Mouse (Mus musculus): ENCODE data around the gene Dexi. TPM values are rescaled to one million over a fixed set of nuclear protein-coding genes. Genes with fewer than 3 reads are reported as not detected.

Dexi gene
- total RNA-seq, 1 experiment from 2014 or later = 3.7 TPM

DNA sequence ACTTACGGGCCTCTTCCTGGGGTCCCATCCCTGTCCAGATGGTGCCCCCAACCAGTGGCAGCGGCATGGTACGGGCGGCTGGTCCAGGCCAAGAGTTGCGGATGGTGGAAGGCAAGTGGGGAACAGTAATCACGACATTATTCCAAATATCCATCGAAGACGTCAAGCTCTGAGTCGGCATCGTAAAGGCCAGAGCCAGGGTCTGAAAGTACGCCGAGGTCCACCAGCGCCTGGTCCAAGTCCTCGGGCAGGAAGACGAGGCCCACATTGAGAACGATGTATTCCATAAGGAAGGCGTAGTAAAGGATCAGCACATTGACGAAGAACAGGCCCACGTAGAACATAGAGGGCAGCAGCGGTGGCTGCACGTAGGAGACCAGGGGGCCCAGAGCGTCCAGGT, 588 bp downstream of the Dexi start:
- no peak for ATAC-seq (replicated peaks; ENCODE audit: low read depth, poor library complexity, severe bottlenecking)

GRCm38 (mm10) chr16:10541598-10541930, 1.3 kb downstream of the Dexi start:
- ATAC-seq (replicated peaks; ENCODE audit: low read depth, poor library complexity, severe bottlenecking) = no peak

GRCm38 (mm10) chr16:10540763-10541597, 1.9 kb downstream of the Dexi start:
- no peak for ATAC-seq (replicated peaks; ENCODE audit: low read depth, poor library complexity, severe bottlenecking)

GRCm38 (mm10) chr16:10536961-10537360, 5.9 kb downstream of the Dexi start:
- no peak for ATAC-seq (replicated peaks; ENCODE audit: low read depth, poor library complexity, severe bottlenecking)

DNA sequence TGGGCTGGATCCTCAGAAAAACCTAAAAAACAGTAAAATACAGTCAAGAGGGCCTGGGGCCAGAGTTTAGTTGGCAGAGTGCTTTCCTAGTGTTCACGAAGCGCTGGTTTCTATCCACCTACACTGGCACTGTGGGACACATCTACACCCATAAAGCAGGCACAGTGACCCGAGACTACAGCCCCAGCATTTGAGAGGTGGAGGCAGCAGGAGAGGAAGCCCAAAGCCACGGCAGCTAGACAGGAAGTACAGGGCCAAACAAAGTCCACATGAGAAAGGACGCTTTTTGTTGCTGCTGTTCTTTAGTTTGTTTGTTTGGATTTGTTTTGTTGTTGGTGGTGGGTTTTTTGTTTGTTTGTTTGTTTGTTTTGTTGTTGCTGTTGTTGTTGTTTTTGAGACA, 6.5 kb downstream of the Dexi start:
- ATAC-seq (replicated peaks; ENCODE audit: low read depth, poor library complexity, severe bottlenecking) = no peak

- no peak for ATAC-seq (replicated peaks; ENCODE audit: low read depth, poor library complexity, severe bottlenecking)
These were observed 8.3 kb downstream of the Dexi start for GRCm38 (mm10) chr16:10534567-10534966.

DNA sequence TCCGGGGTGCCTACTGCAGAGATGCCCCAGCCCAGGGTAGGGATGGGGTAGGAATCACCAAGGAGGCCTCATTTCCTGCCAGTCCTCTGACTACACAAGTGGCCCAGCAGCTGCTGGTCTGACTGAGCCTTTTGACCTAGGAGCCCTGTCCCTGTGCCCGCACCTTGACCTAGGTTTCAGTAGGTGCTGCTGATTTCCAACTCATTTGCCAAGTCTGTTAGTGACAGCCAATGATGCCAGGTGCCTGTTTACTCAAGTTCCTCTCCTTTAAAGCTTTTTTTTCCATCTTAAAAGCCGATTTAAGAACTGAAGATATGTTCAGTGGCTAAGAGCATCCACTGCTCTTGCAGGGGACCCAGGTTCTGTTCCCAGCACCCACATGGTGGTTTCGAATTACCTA, 9.1 kb downstream of the Dexi start:
- ATAC-seq (replicated peaks; ENCODE audit: low read depth, poor library complexity, severe bottlenecking) = no peak

DNA sequence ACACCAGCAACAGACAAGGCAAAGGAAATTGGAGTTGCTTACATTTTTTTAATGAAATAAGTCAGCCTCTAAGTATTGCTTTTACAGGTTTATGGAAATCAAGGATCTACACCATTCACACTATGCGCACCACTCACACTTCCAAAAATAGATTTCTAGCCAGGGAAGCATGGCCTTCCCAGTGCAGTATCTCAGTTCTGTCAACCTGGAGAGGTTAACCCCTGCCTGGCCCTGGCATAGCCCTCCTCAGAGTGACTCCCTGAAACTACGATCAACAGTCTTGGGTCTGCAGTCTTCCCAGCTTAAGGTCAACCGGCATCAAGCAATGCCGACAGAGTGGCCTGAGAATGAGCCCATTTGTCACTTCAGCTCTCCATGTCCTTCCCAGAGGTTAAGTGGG, 12.7 kb downstream of the Dexi start:
- no peak for ATAC-seq (replicated peaks; ENCODE audit: low read depth, poor library complexity, severe bottlenecking)

GRCm38 (mm10) chr16:10528382-10528781, 14.5 kb downstream of the Dexi start:
- ATAC-seq (replicated peaks; ENCODE audit: low read depth, poor library complexity, severe bottlenecking) = no peak

DNA sequence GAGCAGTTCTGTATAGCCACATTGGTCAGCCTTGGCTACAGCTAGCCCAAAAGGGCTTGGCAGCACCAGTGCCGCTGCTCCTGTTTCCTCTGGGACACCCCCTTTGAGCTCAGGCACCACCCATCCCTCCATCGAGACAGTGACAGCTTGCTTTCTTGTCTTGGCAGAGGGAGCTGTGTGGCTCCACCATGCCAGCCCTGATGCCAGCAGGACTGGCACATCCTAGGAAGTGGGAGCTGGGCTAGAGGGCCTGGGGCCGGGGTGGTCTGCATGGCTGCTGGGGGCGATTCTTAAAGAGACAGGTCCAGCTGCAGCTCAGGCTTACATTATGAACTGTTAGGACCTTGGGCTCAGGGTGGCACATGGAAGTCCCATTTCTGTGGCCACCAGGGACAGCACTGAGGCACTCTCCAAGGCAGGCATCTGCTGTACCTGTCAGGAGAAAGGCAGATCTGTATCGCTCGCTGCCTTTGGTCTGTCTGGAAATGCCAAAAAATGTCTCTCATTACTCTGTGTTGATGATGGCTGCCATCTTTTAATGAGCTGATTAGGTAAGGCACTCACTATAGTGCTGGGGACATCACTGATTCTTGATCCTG, 15.7 kb downstream of the Dexi start:
- no peak for ATAC-seq (replicated peaks; ENCODE audit: low read depth, poor library complexity, severe bottlenecking)

GRCm38 (mm10) chr16:10525610-10525980, 17.3 kb downstream of the Dexi start:
- no peak for ATAC-seq (replicated peaks; ENCODE audit: low read depth, poor library complexity, severe bottlenecking)

DNA sequence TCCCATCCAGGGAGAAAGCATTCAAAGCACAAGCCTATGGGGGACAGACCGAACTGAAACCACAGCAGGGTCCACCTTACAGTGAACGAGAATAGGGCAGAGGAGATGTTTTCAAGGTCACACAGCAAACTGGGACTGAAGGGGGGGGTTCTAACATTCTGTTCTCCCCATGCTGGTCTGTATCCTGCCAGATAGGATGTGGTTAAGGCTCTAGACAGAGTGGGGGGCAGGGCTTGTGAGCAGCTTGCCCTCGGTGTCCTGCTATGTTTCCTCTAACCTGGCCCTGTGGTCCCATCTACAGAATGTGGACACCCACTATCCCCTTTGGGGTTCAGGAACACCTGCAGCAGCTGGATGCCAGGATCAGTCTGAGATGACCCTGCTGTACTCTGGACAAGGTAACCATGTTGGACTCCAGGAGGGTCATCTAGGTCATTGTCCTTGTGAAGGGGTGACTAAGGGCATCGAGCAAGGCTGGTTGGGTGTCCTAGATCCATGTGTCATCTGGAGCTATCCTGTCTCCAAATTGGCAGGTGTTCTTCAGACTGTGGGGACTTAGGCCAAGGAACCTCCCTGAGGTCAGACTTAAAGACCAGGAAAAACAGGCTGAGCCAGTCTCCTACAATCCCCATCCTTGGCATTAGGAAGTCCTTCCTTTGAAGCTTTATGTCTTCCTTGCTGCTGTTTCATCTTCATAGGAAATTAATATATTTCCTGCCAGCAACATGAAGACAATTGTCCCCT, 17.8 kb downstream of the Dexi start:
- peak; percentile 68 for ATAC-seq (replicated peaks; ENCODE audit: low read depth, poor library complexity, severe bottlenecking)

GRCm38 (mm10) chr16:10523650-10524049, 19.2 kb downstream of the Dexi start:
- no peak for ATAC-seq (replicated peaks; ENCODE audit: low read depth, poor library complexity, severe bottlenecking)

DNA sequence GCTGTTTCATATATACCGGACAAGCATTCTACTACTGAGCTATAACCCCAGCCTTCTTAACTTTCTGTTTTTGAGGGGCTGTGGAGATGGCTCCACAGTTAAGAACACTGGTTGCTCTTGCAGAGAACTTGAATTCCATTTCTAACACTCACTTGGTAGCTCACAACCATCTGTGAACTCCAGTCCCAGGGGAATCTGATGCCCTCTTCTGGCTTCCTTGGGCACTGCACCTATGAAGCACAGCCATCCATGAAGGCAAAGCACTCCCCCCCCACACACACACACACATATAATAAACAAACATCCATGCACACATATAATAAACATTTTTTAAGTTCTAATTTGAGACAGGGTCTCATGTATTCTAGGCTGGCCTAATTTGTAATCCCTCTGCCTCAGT, 20.0 kb downstream of the Dexi start:
- ATAC-seq (replicated peaks; ENCODE audit: low read depth, poor library complexity, severe bottlenecking) = peak; percentile 68

DNA sequence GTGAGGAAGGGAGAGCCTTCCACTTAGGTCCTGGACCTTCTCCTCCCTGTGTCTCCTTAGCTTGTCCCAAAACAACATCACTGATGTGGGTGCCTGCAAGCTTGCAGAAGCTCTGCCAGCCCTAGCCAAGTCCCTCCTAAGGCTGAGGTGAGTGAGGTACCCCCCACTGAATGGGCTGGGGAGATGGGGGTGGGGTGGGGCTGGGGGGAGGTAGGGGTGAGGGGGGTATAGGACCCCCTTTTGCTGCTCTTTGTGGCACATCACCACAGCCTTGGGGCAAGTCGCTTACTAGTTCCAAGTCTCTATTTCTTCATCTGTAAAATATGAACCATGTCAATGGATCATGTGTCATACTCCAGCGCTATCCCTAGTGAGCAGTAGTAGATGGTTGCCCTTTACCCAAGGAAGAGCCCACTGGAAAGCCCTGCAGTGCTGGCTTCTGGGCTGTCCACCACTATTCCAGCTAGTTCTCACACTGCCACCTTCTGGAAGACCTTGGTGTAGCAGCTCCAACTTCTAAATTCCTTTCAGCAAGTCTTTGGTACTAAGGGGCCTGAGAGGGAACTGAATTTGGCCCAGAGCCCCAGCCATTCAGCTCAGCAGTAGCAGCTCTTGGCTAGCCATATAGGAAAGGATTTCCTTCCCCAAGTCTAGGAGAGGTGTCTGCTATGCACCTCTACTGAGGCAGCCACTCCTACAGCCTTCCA, 21.8 kb downstream of the Dexi start:
- ATAC-seq (replicated peaks; ENCODE audit: low read depth, poor library complexity, severe bottlenecking) = peak; percentile 73

DNA sequence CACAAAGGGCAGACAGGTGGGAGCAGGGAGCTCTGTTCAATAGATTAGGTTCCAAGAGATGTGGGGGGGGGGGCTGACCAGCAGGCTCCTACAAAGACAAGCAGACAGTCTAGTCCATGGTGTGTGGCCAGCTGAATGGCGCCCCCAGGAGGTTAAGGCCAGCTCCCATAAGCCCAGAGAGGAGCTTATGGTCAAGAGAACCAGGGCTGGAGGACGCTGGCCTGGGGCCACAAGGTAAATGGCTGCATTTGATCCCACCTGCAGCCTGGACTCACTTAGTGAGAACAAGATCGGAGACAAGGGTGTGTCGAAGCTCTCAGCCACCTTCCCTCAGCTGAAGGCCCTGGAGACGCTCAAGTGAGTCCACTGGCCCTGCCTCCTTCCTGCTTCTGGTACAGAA, 24.8 kb downstream of the Dexi start:
- no peak for ATAC-seq (replicated peaks; ENCODE audit: low read depth, poor library complexity, severe bottlenecking)

DNA sequence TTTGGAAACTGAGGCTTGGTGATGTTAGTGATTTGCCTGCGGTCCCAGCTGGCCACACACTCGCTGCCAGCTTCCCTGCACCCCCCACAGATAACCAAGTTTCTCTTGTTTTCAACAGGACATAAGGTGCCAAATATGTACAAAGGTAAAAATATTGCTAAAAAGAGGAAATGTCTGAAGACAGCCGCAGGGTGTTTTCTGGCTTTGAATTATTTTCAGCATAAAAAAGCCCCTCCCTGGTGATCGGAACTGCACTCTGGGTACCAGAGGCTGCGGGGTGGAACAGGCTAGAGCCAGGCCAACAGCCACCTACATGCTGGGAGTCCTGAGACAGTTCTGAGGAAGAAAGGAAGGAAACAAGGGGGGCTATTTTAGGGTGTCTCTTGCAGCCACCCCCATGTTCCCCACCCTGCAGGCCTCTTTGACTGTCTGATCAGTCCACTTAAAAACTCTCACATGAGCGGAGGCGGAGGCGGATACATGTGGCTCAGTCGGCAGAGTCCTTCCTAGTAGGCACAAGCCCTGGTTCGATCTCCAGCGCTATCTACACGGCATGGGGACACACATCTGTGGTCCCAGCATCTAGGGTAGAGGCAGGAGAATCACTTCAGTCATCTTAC, 26.8 kb downstream of the Dexi start:
- no peak; the same call in 1 of the 2 replicates for ATAC-seq (replicated peaks; ENCODE audit: low read depth, poor library complexity, severe bottlenecking)

DNA sequence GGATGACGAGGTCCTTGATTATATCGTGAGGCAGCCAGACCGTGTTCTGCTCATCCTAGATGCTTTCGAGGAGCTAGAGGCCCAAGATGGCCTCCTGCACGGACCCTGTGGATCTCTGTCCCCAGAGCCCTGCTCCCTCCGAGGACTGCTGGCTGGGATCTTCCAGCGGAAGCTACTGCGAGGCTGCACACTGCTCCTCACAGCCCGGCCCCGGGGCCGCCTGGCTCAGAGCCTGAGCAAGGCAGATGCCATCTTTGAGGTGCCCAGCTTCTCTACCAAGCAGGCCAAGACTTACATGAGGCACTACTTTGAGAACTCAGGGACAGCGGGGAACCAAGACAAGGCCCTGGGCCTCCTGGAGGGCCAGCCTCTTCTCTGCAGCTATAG, 31.7 kb downstream of the Dexi start:
- no peak for ATAC-seq (replicated peaks; ENCODE audit: low read depth, poor library complexity, severe bottlenecking)

DNA sequence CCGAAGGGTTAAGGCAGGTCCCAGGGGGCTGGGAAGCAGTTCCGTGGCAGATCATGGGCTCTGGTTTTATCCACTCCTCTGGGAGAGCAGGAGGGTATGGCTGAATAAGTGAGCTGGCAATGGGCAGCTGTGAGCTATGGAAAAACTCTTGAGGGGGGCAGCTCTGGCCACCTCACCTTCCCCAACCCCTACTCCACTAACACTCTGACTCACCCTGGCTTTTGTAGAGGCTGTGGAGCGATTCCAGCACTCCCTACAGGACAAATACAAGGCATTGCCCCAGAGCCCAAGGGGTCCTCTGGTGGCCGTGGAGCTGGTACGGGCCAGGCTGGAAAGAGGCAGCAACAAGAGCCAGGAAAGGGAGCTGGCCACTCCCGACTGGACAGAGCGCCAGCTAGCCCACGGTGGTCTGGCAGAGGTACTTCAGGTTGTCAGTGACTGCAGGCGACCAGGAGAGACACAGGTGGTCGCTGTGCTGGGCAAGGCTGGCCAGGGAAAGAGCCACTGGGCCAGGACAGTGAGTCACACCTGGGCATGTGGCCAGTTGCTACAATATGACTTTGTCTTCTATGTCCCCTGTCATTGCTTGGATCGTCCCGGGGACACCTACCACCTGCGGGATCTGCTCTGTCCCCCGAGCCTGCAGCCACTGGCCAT, 32.2 kb downstream of the Dexi start:
- no peak for ATAC-seq (replicated peaks; ENCODE audit: low read depth, poor library complexity, severe bottlenecking)

- ATAC-seq (replicated peaks; ENCODE audit: low read depth, poor library complexity, severe bottlenecking) = no peak
These were observed 34.2 kb downstream of the Dexi start for GRCm38 (mm10) chr16:10508691-10509090.

Data from common myeloid progenitor, adult 5-6 weeks (primary cell).